Mouse (Mus musculus) liver, embryonic 15.5 days (tissue): ENCODE data around the gene Clcn7. TPM values are rescaled to one million over a fixed set of nuclear protein-coding genes. Genes with fewer than 3 reads are reported as not detected.
A peak's percentile ranks its signal among the peaks of the same experiment; 100 is the strongest.

Experiments used
- ATAC-seq: fragments of 200-750 bp; cut with Nextera tagmentation; 2 replicates; pipeline ENCODE4 v1.8.0; 2017; ENCODE audit warnings: moderate number of reproducible peaks, mild to moderate bottlenecking, moderate library complexity; ENCODE audit not compliant: insufficient read depth
- H3K27ac ChIP-seq: fragments of 300-500 bp; sonication (generic); replicated peaks from 2 replicates; pipeline ENCODE4 v1.5.1; 2015; ENCODE audit warnings: mild to moderate bottlenecking, inconsistent platforms
- H3K27me3 ChIP-seq: fragments of 300-500 bp; sonication (generic); 2 replicates; pipeline ENCODE4 v1.6.1; 2015; ENCODE audit warnings: mild to moderate bottlenecking, inconsistent platforms
- H3K36me3 ChIP-seq: fragments of 300-500 bp; sonication (generic); replicated peaks from 2 replicates; pipeline ENCODE4 v1.6.1; 2015; ENCODE audit warnings: moderate library complexity, mild to moderate bottlenecking, inconsistent platforms
- H3K4me1 ChIP-seq: fragments of 300-500 bp; sonication (generic); replicated peaks from 2 replicates; pipeline ENCODE4 v1.6.1; 2015; ENCODE audit warnings: inconsistent platforms
- H3K4me2 ChIP-seq: fragments of 300-500 bp; sonication (generic); 2 replicates; pipeline ENCODE4 v1.6.1; 2015; ENCODE audit warnings: moderate library complexity, mild to moderate bottlenecking, inconsistent platforms
- H3K4me3 ChIP-seq: fragments of 300-500 bp; sonication (generic); replicated peaks from 2 replicates; pipeline ENCODE4 v1.5.1; 2015; ENCODE audit warnings: mild to moderate bottlenecking, inconsistent platforms
- H3K9ac ChIP-seq: fragments of 300-500 bp; sonication (generic); 2 replicates; pipeline ENCODE4 v1.6.1; 2015; ENCODE audit warnings: moderate library complexity, mild to moderate bottlenecking, inconsistent platforms
- H3K9me3 ChIP-seq: fragments of 300-500 bp; sonication (generic); replicated peaks from 2 replicates; pipeline ENCODE4 v1.6.1; 2016; ENCODE audit warnings: inconsistent platforms
- WGBS: fragments of 180-500 bp; shearing (Covaris S2); methylation state at CpG from one replicate; pipeline ENCODE4 v1.1.7; 2015; ENCODE audit warnings: mixed read lengths; ENCODE audit not compliant: insufficient replicate concordance; 5-methylcytosine and 5-hydroxymethylcytosine counted together
- polyA plus RNA-seq: library from polyadenylated mRNA; unstranded; fragments of >200 nt; fragmentation: Nextera tagmentation; extraction: Ambion mirVana; gene quantifications from 2 replicates; pipeline ENCODE4 v1.2.1, GENCODE M21; 2015

The Clcn7 gene
- polyA plus RNA-seq, 1 experiment from 2014 or later: 10.7 TPM

DNA sequence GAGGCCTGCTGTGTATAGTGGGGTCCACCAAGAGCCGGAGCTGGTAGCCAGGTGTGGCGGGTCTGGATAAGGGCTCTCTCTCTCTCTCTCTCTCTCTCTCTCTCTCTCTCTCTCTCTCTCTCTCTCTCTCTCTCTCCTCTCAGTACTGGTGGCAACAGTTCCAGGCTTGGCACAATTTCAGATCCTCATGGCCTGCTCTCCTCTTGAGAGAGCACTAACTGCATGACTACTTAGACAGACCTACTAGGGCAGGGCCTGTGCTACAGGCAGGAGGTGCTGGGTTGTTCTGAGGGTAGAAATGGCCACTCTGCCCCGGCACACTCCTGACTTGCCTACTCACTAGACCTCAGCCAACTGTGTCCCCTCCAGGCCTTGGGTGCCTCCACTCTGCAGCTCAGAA, 39.4 kb downstream of the Clcn7 start:
- Histone ChIP-seq H3K4me3 (no peak overlapping the region), H3K4me1 (peaks cover 13% of the 10 kb centered on the region), H3K27ac (no peak overlapping the region), H3K4me2 (no peak overlapping the region), H3K9ac (no peak overlapping the region), H3K27me3 (peaks cover 23% of the 10 kb centered on the region), H3K36me3 (no peaks in the 10 kb centered on the region), H3K9me3 (no peaks in the 10 kb centered on the region)
- WGBS: 65% methylated on average over 3 of the region's 3 CpGs
- no peak for ATAC-seq

DNA sequence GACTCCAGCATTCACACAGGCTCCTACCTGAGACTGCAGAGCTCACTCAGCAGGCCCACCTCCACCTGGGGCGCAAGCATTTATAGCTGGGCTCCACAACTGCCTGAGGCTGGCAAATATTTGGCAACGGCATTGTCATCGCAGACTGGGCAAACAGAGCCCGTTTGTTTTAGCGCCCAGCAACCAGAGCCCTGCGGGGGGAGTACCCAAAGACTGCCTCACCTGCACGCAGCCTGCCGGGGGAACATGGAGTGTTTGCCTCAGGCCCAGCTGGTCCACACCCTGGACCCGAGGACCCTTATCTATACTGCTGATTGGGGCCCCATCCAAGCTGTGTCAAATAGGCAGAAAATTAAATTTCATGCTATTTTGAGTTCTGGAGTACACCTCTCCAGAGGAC, 42.2 kb downstream of the Clcn7 start, which contains the start of gene Gm38655:
Gene Gm38655 (minus strand): TSS at position 61 of the 400 bp plus-strand sequence.
- Histone ChIP-seq H3K36me3 (no peaks in the 10 kb centered on the region), H3K4me1 (peaks cover 13% of the 10 kb centered on the region), H3K27me3 (peaks cover 43% of the 10 kb centered on the region), H3K4me2 (peak within 1 kb of the TSS; percentile 18; the same call in 1 of the 2 replicates), H3K9me3 (no peaks in the 10 kb centered on the region), H3K9ac (no peak within 1 kb of the TSS), H3K27ac (no peak within 1 kb of the TSS), H3K4me3 (no peak within 1 kb of the TSS)
- ATAC-seq: no peak
- 39% methylated on average over 9 of the region's 9 CpGs for WGBS

DNA sequence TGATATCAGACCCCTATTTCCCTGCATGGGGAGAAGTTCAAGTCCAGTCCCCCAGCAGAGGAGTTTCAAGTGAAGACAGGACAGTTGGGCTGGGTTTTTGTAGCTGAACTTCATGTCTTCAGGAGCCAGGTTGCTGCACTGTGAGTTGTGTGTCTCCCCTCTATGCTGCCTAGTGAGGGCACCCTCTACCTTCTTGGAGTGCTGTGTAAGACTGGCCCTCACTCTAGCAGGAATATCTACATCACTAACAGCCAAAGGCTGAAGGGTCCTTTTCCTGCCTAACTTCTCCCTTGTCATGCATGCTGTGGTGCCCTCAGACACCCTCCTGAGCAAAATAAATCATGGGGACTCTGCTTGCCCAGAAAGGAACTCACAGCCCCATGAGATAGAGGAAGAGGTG, 50.0 kb downstream of the Clcn7 start:
- Histone ChIP-seq H3K27me3 (peaks cover 30% of the 10 kb centered on the region), H3K4me1 (peaks cover 45% of the 10 kb centered on the region), H3K9ac (peak overlapping the region; percentile 79; the same call in 1 of the 2 replicates), H3K4me3 (peak overlapping the region; percentile 85; the same call in 1 of the 2 replicates), H3K9me3 (no peaks in the 10 kb centered on the region), H3K36me3 (0 out of 2 replicates have a peak, but pooled peaks cover 6% of the 10 kb centered on the region), H3K27ac (peak overlapping the region; percentile 86), H3K4me2 (peak overlapping the region; percentile 91)
- ATAC-seq: no peak

DNA sequence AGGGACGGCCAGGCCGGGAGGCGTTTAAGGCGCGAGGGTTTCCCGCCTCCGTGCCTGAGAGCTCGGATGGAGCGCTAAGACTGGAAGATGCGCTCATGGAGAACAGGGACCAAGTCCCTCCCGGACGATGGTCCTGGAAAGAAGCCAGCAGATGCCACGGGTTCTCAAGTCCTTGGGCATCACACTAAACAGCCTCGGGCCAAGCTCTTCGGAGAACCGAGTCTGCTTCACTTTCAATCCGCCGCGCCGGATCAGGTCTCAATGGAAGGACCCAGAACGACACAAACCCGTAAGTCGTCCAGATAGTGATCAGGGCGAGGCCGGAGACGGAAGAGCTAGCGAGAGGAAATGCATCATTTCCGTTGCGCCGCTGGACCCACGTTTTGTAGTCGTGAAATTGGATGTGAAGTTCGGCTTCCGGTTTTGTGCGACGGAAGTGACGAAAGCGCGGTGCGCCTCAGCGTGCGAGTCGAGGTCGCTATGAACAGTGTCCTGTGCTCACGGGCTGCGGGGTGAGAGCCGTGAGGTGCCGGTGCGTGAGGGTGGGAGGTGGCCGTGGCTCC, 51.0 kb downstream of the Clcn7 start, which contains the start of gene BC003965:
Gene BC003965 (plus strand): TSS at position 426 of the 563 bp plus-strand sequence.
- peak within 1 kb of the TSS; percentile 79 for H3K9ac ChIP-seq
- H3K27ac ChIP-seq: peak within 1 kb of the TSS; percentile 86
- H3K4me1 ChIP-seq: peaks cover 51% of the 10 kb centered on the region
- H3K4me2 ChIP-seq: peak within 1 kb of the TSS; percentile 91
- H3K4me3 ChIP-seq: peak within 1 kb of the TSS; percentile 85
- ATAC-seq: peak; percentile 83
- under 1% methylated on average over 50 of the region's 50 CpGs for WGBS
- H3K9me3 ChIP-seq: no peaks in the 10 kb centered on the region
- H3K27me3 ChIP-seq: peaks cover 29% of the 10 kb centered on the region
- 0 out of 2 replicates have a peak, but pooled peaks cover 6% of the 10 kb centered on the region for H3K36me3 ChIP-seq

DNA sequence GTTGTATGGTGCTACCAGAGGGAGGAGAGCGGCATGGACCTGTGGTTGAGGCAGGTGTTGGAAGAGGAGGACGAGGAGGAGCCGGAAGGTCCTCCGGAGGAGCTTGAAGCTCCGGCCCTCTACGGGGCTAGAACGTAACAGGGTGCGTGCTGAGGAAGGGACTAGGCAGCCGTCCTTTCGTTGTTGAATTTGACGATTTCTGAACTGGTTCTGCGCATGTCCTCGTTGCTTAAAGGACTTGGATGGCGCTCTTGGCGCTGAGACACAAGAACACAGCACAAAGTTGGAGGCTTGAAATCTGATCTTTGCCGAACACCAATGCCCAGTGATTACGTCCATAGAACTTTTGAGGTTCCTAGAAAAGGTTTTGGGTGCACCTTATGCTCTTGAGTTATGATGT, 51.8 kb downstream of the Clcn7 start:
- Histone ChIP-seq H3K9ac (peak overlapping the region; percentile 79), H3K4me3 (peak overlapping the region; percentile 85), H3K36me3 (0 out of 2 replicates have a peak, but pooled peaks cover 6% of the 10 kb centered on the region), H3K4me2 (peak overlapping the region; percentile 91), H3K27ac (peak overlapping the region; percentile 86), H3K4me1 (peaks cover 59% of the 10 kb centered on the region), H3K27me3 (peaks cover 26% of the 10 kb centered on the region), H3K9me3 (no peaks in the 10 kb centered on the region)
- 4% methylated on average over 17 of the region's 17 CpGs for WGBS
- ATAC-seq: peak; percentile 27; the same call in 1 of the 2 replicates

DNA sequence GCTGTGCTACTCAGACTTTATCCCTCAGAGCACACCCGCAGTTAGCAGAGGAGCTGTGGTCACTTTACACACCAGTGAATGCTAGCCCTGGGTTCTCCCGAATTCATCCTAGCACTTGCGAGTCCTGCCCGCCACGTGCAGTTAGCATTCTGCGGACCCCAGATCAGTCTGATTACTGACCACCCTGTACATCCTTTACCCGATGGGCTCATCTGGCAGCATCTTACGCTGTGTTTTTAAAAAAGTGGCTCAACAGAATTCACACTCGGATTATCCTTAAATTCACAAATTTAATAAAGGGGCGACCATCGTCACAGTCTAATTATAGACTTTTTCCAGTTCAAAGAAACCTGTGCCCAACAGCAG, 54.6 kb downstream of the Clcn7 start:
- H3K9ac ChIP-seq: peak overlapping the region; percentile 77
- peaks cover 9% of the 10 kb centered on the region for H3K27me3 ChIP-seq
- peak overlapping the region; percentile 76 for H3K27ac ChIP-seq
- H3K4me2 ChIP-seq: peak overlapping the region; percentile 88
- WGBS: 8% methylated on average over 11 of the region's 11 CpGs
- H3K4me1 ChIP-seq: peaks cover 60% of the 10 kb centered on the region
- H3K4me3 ChIP-seq: peak overlapping the region; percentile 83
- H3K9me3 ChIP-seq: no peaks in the 10 kb centered on the region
- no peak for ATAC-seq
- H3K36me3 ChIP-seq: 0 out of 2 replicates have a peak, but pooled peaks cover 12% of the 10 kb centered on the region

DNA sequence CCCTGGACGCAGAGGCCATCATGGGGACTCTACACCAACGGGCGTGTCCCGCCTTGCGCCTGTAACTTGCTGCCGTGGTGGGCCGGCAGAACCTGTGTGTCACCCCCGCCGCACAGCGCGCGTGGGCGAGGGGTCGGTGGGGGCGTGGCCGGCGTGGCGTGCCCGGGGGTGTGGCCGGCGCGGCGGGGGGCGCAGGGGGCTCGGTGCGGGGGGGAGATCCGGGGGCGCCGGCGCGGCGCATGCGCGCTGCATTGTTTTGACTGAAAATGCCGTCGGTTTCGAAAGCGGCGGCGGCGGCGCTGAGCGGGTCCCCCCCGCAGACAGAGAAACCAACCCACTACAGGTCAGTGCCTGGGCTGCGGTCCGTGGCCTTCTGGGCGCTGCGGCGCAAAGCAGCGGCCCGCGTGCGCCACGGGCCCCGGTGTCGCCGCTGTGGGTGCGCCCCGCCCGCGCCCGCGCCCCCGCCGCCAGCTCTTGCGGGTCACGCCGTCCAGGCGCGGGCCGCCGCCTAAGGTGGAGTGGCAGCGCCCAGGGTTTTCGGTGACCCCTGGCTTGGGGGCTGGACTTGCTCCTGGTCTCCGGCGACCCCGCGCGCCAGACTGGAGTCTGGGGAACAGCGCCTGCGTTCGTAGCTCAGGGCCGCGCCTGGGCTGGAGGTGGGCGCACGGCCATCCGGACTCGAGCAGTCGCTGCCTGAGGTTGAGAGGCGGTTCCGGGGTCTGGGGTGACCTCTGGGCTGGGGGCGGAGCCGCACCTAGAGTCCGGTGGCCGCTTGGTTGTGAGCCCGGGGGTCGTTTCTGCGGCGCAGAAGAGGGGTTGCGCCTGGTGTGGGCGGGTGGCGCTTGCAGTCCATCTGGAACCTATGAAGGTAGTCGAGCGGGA, 55.2 kb downstream of the Clcn7 start, which contains the start of gene Unkl:
Gene Unkl (plus strand): TSS at position 248 of the 882 bp plus-strand sequence.
- under 1% methylated on average over 98 of the region's 104 CpGs for WGBS
- H3K4me3 ChIP-seq: peak within 1 kb of the TSS; percentile 83
- H3K27me3 ChIP-seq: 0 out of 2 replicates have a peak, but pooled peaks cover 7% of the 10 kb centered on the region
- H3K9me3 ChIP-seq: no peaks in the 10 kb centered on the region
- H3K4me2 ChIP-seq: peak within 1 kb of the TSS; percentile 88
- peak within 1 kb of the TSS; percentile 76 for H3K27ac ChIP-seq
- H3K4me1 ChIP-seq: peaks cover 55% of the 10 kb centered on the region
- ATAC-seq: peak; percentile 23
- peak within 1 kb of the TSS; percentile 77 for H3K9ac ChIP-seq
- H3K36me3 ChIP-seq: 0 out of 2 replicates have a peak, but pooled peaks cover 12% of the 10 kb centered on the region

DNA sequence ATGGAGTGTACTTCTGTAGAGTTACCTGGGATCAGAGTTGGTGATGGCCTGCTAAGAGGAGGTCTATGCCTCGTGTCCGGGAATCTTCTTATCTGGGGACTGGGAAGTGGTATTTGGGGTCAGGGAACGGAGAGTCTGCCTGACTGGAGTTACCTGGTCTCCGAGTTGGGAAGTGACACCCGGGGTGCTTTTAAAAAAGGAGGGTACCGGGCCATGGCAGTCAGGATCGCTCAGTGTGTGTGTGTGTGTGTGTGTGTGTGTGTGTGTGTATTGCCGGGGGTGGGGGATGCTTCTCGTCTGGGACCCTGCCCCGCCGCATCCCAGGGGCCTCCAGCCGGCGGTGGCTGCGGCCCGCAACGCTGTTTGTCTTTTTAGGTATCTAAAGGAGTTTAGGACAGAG, 55.9 kb downstream of the Clcn7 start:
- no peak overlapping the region for H3K27ac ChIP-seq

DNA sequence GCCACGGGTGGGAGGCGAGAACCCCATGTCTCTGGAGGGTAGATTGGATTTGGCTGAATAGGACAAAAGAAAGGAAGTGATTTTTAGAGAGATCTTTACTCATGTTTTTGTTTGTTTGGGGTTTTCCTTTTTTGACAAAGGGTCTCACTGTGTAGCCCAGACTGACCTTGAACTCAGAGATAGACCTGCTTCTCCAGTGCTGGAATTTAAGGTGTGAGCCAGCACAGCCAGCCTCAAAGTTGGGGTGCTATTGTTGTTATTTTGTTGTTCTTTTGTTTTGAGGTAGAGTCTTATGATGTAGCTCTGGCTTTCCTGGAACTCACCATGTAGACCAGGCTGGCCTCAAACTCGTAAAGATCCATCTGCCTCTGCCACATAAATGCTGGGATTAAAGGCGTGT, 69.2 kb downstream of the Clcn7 start:
- no peak overlapping the region for H3K4me2 ChIP-seq
- H3K27ac ChIP-seq: no peak overlapping the region
- no peak overlapping the region for H3K4me3 ChIP-seq
- H3K4me1 ChIP-seq: no peaks in the 10 kb centered on the region
- no peak for ATAC-seq
- WGBS: 73% methylated on average over 4 of the region's 4 CpGs
- H3K36me3 ChIP-seq: peaks cover 59% of the 10 kb centered on the region
- H3K9ac ChIP-seq: no peak overlapping the region
- H3K9me3 ChIP-seq: no peaks in the 10 kb centered on the region
- no peaks in the 10 kb centered on the region for H3K27me3 ChIP-seq

More for the DNA sequence above, 55.9 kb downstream of the Clcn7 start:
- peak overlapping the region; percentile 77 for H3K9ac ChIP-seq
- H3K4me2 ChIP-seq: peak overlapping the region; percentile 88
- 5% methylated on average over 16 of the region's 16 CpGs for WGBS
- H3K27me3 ChIP-seq: 0 out of 2 replicates have a peak, but pooled peaks cover 7% of the 10 kb centered on the region
- H3K9me3 ChIP-seq: no peaks in the 10 kb centered on the region
- H3K4me1 ChIP-seq: peaks cover 48% of the 10 kb centered on the region
- H3K36me3 ChIP-seq: 0 out of 2 replicates have a peak, but pooled peaks cover 14% of the 10 kb centered on the region
- ATAC-seq: no peak
- peak overlapping the region; percentile 83 for H3K4me3 ChIP-seq

DNA sequence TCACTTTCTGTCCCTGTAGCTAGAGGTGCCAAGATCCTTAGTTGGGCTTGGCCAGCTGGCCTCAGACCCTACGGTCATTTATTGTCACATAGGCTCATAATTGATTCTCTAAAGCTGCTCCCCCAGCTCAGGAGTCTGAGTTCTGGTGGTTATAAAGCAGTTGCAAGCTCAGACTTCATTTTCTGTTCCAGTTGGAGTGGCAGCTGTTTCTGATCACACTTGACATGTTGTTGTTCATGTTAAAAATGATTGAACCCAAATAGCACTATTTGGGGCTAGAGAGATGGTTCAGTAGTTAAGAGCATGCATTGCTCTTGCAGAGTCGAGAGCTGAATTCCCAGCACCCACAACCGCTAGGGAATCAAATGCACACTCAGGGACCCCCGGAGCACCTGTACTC, 76.8 kb downstream of the Clcn7 start:
- Histone ChIP-seq H3K27ac (no peak overlapping the region), H3K27me3 (no peaks in the 10 kb centered on the region), H3K4me2 (no peak overlapping the region), H3K4me3 (no peak overlapping the region), H3K4me1 (no peaks in the 10 kb centered on the region), H3K36me3 (peaks cover 77% of the 10 kb centered on the region), H3K9me3 (no peaks in the 10 kb centered on the region), H3K9ac (no peak overlapping the region)
- no peak for ATAC-seq
- WGBS: 82% methylated on average over 4 of the region's 4 CpGs
